Mouse (Mus musculus): ENCODE results near the gene Dll1.

Dll1 gene

DNA sequence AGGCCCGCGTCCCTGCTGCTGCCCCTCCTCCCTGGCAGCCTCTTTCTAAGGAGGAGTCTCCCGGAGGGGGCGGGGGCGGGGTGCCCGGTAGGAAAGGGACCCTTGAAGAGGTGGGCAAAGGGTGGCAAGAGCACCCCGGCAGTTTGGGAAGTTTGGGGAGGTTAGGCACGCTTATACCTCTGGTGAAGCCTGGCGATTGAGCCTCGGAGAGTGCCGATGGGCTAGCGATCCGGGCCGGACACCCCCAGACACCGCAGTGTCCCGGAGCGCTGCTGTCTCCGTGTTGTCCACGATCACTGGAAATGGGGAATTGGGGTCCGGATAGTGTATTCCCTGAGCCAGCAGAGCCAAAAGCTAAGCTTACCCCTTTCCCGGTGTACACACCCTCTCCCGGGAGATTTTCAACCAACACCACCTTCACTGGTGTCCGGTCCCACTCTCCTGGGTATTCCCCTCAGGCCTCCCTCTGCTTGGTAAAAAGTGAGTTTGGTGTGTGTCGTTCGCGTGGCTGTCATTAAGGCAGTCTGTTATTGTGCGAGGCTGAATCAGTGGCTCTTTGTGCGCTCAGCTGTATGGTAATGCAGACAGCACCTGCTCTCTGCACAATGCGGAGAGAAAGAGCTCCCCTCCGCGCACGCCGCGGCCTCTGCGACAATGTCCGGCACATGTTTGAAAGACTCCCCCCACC, at the start of gene Dll1:
Gene Dll1, minus strand, starts transcription at position 379 of the 688 bp plus-strand sequence.
- peak in 1 of 2 experiments; percentile 10 for DNase-seq (ENCODE audit: low spot score in 2 of 2)

DNA sequence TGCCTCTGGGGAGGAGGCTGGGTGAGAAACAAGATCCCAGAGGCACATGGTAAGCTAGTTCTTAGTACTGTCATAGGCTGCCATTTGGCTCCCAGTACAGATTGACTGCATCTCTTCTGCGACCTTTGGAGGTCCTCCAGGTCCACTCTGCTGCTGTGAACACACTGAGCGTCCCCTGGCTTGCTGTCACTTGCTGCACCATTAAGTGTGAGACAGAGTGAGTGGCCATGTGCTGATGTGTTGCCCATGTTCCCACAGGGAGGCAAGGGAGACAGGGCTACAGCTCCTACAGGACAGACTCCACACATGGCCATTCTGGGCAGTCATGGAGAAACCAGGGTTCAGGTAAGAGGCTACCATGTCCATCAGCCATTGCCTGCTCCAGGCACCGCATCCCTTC, 49.3 kb upstream of the Dll1 start:
- no peak for DNase-seq (ENCODE audit: low spot score in 2 of 2)

DNA sequence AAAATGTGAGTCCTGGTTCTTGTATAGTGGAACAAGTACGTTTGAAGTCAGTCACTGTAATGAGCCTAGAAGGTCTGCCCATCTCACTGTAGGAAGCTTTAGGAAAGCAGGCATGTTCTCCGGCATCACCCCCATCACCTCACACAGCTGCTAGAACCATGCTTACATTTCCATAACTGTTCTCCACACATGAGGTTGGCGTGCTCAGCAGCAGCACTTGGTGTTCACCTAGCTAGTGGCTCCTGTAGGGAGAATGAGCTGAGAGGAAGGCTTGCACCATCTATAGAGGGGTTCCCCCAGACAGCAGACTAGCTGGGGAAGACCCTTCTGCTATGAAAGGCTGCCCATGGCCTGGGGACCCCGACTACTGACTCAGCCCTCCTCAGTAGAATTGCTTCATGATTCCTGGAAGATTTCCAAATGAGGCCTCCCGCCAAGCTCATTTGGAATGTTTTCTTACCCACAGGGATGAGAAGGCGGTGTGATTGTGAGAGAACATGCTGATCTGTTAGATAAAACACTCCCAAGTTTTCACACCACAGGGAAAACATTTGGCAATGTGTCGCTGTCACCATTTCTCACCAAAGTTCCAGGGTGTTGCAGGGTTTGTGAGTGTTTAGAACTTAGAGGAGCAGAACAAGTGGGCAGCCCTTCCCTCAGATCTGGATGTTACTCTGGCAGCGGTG, 46.6 kb upstream of the Dll1 start:
- peak; percentile 41 to 46 for DNase-seq (ENCODE audit: low spot score in 2 of 2)

DNA sequence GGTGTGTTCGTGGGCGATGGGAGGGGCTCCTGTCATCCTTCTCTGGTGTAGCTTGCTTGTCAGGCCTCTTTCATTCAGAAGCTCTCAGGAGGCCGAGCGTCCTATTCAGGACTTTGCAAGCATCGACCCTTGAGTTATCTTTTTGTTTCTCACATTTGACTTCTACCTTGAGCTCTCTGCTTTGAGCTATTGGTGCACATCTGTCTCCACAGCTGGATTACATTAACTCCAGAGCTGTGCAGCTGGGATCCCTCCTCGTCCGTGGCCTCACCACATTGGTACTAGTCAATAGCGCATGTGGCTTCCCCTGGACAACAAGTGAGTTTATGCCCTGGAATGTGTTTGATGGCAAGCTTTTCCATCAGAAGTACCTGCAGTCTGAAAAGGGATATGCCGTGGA, 46.0 kb upstream of the Dll1 start:
- DNase-seq (ENCODE audit: low spot score in 2 of 2), result no peak

DNA sequence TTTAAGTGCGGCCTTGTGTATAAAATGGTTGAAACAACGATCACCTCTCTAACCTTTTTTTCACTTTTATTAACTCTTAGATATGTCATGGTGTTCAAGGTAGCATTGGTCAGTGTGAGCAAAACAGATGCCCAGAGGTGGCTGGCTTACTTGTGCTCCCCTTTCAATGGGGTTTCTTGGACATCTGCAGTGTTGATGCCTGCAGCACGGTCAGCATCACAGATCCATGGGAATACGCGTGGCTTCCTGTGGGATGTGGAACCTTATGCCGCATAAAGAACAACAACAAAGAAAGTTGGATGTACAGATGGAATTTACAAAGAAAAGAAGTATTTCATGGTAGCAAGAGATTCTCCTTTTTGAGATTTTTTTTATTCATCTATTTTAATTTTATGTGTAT, 44.8 kb upstream of the Dll1 start:
- DNase-seq (ENCODE audit: low spot score in 2 of 2), result no peak

DNA sequence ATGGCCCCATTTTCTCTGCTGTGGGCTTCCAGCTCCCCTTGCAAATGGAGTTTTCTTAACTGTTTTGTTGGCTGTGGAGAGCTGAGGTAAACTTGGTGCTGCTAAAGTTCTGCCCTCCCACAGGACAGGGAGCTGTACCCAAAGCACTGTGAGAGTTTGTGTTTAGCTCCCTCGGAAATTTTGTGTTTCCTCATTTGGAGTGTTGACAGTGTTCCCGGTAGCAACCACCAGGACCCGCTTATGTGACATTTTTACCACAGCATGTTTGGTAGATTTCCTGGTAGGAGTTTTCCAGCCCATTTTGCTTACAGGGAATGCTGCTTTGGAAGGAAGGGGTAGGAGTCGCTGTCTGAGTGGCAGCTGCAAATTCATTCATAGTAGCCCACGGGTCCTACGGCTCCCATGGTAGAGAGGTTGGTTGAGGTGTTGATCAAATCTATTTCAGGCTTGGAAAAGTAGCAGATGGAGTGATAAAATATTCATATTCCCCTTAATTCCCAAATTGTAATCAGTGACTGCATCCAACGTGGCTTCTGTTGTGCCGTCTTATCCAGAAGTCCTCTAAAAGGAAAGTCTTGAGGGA, 43.4 kb upstream of the Dll1 start:
- DNase-seq (ENCODE audit: low spot score in 2 of 2), result no peak

DNA sequence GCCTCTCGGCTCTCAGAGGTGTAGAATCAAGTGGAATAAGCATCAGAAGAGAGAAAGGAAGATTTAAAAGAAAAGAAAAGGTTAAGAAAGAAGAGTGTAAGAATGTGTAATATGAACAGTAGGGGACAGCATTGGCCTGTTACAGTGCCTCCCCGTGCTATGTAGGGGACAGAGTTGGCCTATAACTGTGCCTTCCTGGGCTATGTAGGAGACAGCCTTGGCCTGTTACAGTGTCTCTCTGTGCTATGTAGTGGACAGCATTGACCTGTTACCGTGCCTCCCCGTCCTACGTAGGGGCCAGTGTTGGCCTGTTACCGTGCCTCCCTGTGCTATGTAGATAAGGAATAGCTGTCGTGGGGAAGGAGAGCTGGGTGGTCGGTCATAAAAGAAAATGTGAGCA, 42.9 kb upstream of the Dll1 start:
- no peak for DNase-seq (ENCODE audit: low spot score in 2 of 2)

DNA sequence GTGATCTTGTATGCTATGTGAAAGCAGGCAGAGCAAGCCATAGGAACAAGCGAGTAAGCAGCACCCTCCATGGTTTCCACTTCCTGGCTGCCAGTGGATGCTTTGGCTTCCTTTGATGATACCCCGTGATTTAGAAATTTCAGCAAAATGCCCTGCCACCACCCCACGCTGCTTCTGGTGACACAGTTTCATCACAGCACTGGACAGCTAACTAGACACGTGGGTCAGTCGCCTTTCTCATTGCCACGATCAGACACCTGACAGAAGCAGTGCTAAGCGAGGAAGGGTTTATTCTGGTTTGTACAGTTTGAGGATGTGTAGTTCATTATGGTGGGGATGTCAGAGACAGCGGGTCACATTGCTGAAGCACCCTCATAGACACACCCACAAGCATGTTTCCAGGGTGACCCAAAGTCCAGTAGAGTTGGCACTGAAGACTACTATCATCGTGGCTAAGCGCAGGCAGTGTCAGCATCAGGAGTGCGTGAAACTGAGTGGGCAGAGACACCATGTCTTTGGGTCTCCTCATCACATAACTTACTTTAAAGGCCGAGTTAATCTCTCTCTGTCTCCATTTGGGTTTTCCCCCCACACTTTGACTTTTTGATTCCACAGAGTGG, 40.0 kb upstream of the Dll1 start:
- DNase-seq (ENCODE audit: low spot score in 2 of 2), result no peak

DNA sequence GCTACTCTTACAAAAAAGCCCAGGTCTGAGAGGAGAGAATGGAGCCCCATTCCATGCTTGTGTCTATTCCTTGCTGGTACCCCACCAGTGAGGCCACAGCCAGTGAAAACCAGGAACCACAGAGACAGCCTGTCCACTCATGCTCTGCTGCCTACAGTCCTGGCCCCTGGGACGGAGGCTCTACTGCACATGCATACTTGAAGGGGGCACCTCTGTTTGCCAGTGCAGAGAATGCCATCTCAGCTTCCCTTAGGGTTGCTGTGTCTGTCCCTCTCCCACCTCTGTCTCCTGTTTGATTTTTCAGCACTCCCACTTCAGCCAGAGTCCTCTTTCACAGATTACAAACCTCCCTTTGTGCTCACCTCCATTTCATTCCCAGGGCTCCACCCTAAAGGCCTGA, 34.2 kb upstream of the Dll1 start:
- DNase-seq (ENCODE audit: low spot score in 2 of 2), result no peak

DNA sequence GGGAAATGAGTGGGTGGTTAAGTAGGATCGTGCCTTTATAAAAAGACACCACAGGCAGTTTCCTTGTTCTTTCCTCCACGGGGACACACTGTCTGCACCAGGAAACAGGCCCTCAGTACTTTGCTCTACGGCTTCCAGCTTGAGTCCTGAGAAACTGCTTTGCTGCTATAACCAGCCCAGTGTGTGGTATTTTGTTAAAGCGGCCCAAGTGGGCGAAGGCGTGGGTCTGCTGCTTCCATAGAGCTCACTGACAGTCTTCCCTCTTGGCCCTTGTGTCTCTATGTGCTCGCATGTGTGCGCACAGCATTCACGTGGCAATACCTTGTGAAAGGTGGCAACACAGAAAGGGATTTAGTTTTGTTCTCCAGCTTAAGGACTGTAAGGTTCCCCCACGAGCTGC, 32.6 kb upstream of the Dll1 start:
- DNase-seq (ENCODE audit: low spot score in 2 of 2), result no peak

DNA sequence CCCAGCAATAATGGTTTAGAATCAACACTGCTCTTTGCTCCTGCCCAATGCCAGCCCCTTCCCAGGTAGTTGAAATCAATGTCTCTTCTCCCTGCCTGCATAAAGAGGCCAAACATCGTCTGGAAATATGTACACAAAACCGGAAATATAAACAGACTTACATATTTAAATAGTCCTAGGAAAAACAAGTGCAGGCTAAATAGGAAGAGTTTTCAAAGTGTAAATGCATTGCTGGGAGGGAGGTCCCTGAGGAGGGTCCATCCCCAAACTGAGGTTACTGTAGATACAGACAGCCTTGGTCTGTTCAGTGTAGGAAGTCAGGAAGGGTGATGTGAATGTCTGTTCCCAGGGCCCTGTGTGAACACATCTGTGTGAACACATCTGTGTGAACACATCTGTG, 29.9 kb upstream of the Dll1 start:
- DNase-seq (ENCODE audit: low spot score in 2 of 2), result no peak

DNA sequence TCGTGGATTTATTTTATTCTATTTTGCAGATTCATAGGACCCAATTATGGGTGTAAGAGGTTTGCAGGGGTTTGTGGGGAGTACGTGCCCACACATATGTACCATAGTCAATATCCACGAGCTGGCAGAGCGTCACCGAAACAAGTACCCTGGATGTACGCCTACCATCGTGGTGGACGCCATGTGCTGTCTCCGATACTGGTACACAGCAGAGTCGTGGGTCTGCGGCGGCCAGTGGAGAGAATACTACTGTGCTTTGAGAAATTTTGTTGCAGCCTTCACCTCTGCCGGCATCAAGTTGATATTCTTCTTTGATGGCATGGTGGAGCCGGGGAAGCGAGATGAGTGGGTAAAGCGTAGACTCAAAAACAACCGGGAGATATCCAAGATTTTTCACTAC, 25.0 kb upstream of the Dll1 start:
- DNase-seq (ENCODE audit: low spot score in 2 of 2), result no peak

DNA sequence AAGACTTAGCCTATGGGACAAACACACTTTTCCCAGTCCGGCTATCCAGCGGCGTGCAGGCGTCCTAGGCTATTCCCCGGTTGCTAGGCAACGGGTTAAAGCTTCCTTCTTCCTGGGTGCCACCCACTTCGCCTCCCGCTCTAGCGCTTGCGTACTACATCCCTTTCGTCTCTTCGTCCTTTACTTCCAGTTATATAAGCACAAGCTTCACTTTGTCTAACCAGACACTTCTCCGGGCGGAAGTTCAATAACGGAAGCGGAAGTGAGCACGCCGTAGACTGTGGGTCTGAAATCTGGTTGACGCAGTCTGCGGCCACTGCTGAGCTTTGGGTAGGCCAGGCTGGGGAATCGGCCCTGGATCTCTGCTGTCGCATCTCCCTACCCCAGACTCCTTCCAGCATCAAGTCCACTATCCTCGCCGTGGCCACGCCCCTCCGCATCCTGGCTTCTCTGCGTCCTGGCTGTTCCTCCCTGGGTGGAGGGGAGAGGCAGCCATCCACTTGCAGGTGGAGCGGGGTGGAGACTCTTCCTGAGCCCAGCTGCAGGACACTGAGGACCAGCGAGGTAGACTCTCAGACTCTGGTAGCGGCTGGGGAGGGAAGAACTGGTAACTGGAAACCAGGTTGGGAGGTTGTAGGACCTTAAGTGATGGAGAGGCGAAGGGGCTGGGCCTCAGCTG, 19.5 kb upstream of the Dll1 start, which contains the start of gene Fam120b:
Gene Fam120b, plus strand, starts transcription at position 206 of the 679 bp plus-strand sequence.
- DNase-seq (ENCODE audit: low spot score in 2 of 2), result peak; percentile 76 to 80

DNA sequence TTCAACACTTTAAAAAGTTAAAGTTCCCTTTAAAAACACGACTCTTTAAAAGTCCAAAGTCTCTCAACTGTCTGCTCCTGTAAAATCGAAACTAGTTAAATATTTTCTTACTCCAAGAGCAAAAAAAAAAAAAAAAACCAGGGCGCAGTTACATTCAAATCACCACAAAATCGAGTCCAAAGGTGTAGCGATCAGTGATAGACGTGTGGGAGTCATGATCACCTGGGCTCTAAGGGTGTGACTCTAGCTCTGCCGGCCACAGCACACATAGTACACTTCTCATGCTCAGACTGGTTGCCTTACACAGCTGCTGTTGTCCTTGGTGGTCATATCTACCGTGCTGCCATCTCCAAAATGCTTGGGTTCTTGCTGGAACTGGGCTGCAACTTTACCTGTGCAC, 12.7 kb upstream of the Dll1 start:
- no peak for DNase-seq (ENCODE audit: low spot score in 2 of 2)

DNA sequence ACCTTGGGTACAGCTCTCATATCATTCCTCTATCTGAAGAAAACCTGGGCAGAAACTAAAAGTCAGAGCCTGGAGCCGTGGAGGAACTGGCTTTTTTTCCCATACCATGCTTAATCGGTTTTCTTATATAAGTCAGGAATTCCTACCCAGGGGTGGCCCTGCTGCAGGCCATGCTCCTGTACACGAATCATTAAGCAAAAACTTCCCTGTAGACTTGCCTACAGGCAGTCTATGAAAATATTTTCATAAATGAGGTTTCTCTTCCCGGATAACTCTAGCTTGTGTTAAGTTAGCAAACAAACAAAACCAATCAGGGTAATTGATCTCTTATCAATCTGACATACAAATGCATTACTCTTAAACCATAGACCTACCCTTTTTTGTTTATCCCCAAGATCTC, 12.2 kb upstream of the Dll1 start:
- no peak for DNase-seq (ENCODE audit: low spot score in 2 of 2)

DNA sequence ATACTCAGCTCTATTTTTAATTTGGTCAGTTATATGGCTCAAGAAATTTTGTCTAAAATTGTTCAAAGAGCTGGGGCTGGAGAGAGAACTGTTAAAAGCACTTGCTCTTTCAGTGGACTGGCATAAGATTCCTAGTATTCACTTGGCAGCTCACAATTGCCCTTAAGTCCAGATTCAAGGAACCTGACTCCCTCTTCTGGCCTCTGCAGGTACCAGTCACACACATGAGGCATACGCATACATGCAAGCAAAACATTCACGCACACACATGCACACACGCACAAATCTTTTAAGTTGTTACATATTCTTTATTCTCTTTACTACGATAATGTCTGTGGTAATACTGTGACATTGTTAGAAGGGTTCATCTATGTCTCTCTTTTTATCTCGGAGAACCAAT, 6.7 kb upstream of the Dll1 start:
- DNase-seq (ENCODE audit: low spot score in 2 of 2), result no peak

DNA sequence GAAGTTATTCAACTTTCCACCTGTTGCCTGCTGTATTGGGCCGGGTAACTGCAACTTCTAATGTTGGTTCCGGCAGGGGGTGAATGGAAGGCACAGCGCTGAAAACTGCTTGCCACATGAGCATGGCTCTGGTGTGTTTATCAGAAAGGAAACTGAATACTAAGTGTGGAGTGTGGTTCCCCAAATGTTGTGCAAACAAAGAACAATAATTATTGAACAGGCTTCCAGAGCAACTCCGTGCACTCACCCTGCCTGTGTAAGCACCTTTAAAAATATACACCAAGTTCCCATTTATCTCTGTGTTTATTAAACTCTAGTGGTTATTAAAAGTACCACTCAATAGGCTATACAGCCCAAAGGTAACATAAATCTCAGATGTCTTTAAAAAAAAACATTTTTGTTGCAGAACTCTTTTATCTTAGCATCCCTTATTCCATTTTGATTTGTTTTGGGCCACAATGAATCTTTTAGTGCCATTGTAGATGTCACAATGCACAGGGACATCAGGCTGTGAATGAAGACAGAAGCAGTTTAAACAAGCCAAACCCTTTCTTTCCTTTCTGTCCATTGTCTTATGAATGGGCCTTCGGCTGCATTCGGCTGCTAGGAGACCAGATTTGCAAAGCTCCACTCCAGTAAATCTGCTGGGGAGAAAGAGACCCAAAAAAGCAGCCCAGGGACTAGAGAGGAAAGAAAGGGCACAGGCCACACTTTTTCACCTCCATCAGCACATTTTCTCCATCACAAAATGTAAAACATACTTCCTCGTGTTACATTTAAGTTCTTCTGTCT, 5.4 kb upstream of the Dll1 start:
- no peak for DNase-seq (ENCODE audit: low spot score in 2 of 2)

DNA sequence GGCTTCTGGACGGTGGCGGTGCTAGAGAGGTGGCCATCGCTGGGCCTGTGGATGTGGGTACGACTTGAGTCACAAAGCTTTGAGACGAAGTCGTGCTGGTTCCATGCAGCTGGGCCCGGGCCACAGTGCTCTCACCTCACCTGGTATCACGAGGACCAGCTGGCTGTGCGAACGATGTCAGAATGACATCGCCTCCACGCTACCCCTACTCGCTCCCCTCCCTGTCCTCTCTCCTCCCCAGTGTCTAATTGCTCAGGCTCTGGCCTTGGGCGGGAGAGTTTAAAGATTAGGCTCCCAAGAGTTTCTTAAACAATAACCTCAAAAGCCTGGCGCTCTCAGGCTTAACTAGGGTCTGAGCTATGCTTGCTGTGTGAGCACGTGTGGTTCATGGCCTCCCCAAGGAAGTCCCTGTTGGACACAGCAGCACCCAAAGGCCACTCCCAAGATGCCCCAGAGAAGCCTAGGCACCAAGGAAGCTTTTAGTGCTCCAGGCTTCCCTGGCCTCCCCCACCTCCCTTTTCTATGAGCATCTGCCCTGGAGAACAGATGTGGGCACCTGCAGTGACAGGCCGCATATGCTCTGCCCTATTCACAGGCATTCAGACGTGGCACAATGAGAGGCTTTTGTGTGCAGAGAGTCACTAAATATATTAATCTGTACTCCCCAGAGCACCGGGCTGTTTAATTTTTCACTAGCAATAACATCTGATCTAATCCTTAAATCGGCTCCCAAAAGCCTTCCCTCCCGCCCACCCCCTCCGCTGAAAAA, 4.6 kb upstream of the Dll1 start:
- DNase-seq (ENCODE audit: low spot score in 2 of 2), result no peak

DNA sequence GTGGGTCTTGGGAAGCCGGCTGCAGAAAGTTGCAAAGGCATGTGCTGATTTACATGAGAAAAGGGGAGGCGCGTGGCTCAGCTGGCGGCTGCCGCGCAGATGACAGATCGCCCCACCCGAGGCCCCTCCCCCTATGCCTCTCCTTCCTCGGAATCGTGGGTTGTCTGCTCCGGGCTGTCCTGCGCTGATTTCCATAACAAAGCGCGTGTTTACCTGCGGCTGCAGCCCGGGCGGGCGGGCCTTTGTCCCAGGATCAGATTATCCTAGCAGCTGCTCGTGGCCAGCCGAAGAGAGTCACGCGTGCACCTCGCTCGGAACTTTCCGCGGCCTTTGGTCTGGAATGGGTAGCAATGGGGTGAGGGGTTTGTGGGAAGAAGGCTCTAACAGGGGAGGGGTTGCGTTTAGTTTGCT, 4.0 kb upstream of the Dll1 start:
- no peak for DNase-seq (ENCODE audit: low spot score in 2 of 2)

DNA sequence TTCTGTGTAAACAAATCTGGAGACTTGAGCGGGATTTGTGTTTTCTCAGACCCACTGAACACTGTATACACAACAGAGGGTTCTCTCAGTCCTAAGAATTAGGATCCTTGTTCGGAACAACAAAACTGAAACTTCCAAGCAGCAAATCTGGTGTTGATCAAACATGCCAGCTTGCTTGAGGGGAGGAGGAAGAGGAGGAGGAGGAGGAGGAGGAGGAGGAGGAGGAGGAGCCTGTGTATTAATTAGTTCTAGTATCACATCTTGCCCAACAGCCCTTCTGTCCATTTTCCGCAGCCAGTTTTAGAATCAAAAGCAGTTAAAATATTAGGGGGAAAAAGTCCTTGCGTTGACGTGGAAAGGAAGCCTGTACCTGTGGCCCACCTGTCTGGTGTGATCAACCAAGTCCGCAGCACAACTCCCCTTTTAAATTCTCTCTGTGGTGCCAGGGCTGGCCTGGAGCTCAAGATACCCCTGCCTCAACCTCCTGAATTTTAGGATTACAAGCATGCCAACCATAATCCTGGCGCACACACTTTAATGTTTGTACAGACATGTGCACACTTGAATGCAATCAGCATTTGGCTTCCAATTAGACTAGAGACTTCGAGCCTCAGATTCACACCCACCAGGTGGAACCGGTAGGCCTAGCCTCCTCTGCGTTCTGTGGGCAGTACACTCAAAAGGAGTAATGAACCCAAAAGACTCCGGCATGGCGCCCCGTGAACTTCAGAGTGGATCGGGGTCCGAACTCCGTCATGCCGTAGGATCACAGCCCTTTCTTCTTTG, 3.3 kb upstream of the Dll1 start:
- DNase-seq (ENCODE audit: low spot score in 2 of 2), result no peak
